Mouse (Mus musculus) intestine, embryonic 14.5 days (tissue): ENCODE results near the gene Abhd14b. TPM values are rescaled to one million over a fixed set of nuclear protein-coding genes. Genes with fewer than 3 reads are reported as not detected.

Source experiments
- ATAC-seq: fragments of 200-750 bp; cut with Nextera tagmentation; replicated peaks from 2 replicates; pipeline ENCODE4 v1.8.0; 2017; ENCODE audit warnings: low read depth, moderate number of reproducible peaks, moderate TSS enrichment, moderate library complexity; ENCODE audit not compliant: low FRiP score, low TSS enrichment
- DNase-seq: peaks from one replicate; pipeline ENCODE4 v3.0.0-alpha.2; 2018; ENCODE audit warnings: low spot score
- H3K27ac ChIP-seq: fragments of 300-500 bp; sonication (generic); 2 replicates; pipeline ENCODE4 v1.5.1; 2014; ENCODE audit warnings: low read depth, mild to moderate bottlenecking, control low read depth
- H3K27me3 ChIP-seq: fragments of 300-500 bp; sonication (generic); replicated peaks from 2 replicates; pipeline ENCODE4 v1.6.1; 2014; ENCODE audit warnings: low read length, control low read depth; ENCODE audit not compliant: control insufficient read depth, insufficient read depth
- H3K36me3 ChIP-seq: fragments of 300-500 bp; sonication (generic); 2 replicates; pipeline ENCODE4 v1.6.1; 2014; ENCODE audit warnings: low read length, control low read depth; ENCODE audit not compliant: control insufficient read depth, insufficient read depth
- H3K4me1 ChIP-seq: fragments of 300-500 bp; sonication (generic); replicated peaks from 2 replicates; pipeline ENCODE4 v1.6.1; 2014; ENCODE audit warnings: low read length, control low read depth, mixed read lengths; ENCODE audit not compliant: control insufficient read depth, insufficient read depth
- H3K4me2 ChIP-seq: fragments of 300-500 bp; sonication (generic); 2 replicates; pipeline ENCODE4 v1.6.1; 2014; ENCODE audit warnings: low read length
- H3K4me3 ChIP-seq: fragments of 300-500 bp; sonication (generic); 2 replicates; pipeline ENCODE4 v1.5.1; 2014; ENCODE audit warnings: low read depth, low read length, control low read depth, mixed read lengths
- H3K9ac ChIP-seq: fragments of 300-500 bp; sonication (generic); 2 replicates; pipeline ENCODE4 v1.6.1; 2014; ENCODE audit warnings: mild to moderate bottlenecking, low read length
- H3K9me3 ChIP-seq: fragments of 300-500 bp; sonication (generic); 2 replicates; pipeline ENCODE4 v1.6.1; 2016; ENCODE audit warnings: low read length, control low read depth; ENCODE audit not compliant: control insufficient read depth
- WGBS: fragments of 180-500 bp; shearing (Covaris S2); extraction: QIAGEN DNeasy Blood & Tissue Kit; methylation state at CpG from one replicate; pipeline ENCODE4 v1.1.7; 2014; 5-methylcytosine and 5-hydroxymethylcytosine counted together
- polyA plus RNA-seq: library from polyadenylated mRNA; unstranded; fragments of >200 nt; fragmentation: Nextera tagmentation; extraction: Ambion mirVana; gene quantifications from 2 replicates; pipeline ENCODE4 v1.2.1, GENCODE M21; 2014

Abhd14b gene
- polyA plus RNA-seq, 1 experiment from 2014 or later, result 27.2 TPM

- Histone ChIP-seq H3K4me3 (no peak within 1 kb of the TSS), H3K9me3 (no peaks in the 10 kb centered on the region), H3K27ac (no peak within 1 kb of the TSS), H3K4me1 (no peaks in the 10 kb centered on the region), H3K4me2 (no peak within 1 kb of the TSS), H3K9ac (no peak within 1 kb of the TSS), H3K27me3 (no peaks in the 10 kb centered on the region), H3K36me3 (no peaks in the 10 kb centered on the region)
- DNase-seq, result no peak
- WGBS, result 93% methylated on average over 6 of the region's 6 CpGs
- ATAC-seq, result no peak
These were observed 52.4 kb downstream of the Abhd14b start, which contains the start of gene Iqcf1 for GRCm38 (mm10) chr9:106499667-106500066. Gene Iqcf1, plus strand, starts transcription at chr9:106499967.

- ATAC-seq (no peak), DNase-seq (no peak)
- H3K9me3 ChIP-seq, result no peaks in the 10 kb centered on the region
- H3K4me3 ChIP-seq, result no peak overlapping the region
- no peak overlapping the region for H3K27ac ChIP-seq
- no peaks in the 10 kb centered on the region for H3K4me1 ChIP-seq
- no peaks in the 10 kb centered on the region for H3K27me3 ChIP-seq
- no peaks in the 10 kb centered on the region for H3K36me3 ChIP-seq
- no peak overlapping the region for H3K9ac ChIP-seq
- no peak overlapping the region for H3K4me2 ChIP-seq
- 87% methylated on average over 22 of the region's 22 CpGs for WGBS
These were observed 54.6 kb downstream of the Abhd14b start for GRCm38 (mm10) chr9:106501846-106502245.

Other genes with a start within 250 kb of the Abhd14b start
- 31.2 and 33.6 TPM in 2 replicates for gene Ppm1m, start 247.7 kb upstream of the Abhd14b start, polyA plus RNA-seq
- gene Twf2, start 244.4 kb upstream of the Abhd14b start, polyA plus RNA-seq, result 56.4 and 59.5 TPM in 2 replicates
- gene Tlr9, start 224.9 kb upstream of the Abhd14b start, polyA plus RNA-seq, result 0.08 TPM in 1 of 2 replicates, not detected in the other
- gene Alas1, start 198.8 kb upstream of the Abhd14b start, polyA plus RNA-seq, result 102 and 109 TPM in 2 replicates
- gene Poc1a, start 166.4 kb upstream of the Abhd14b start, polyA plus RNA-seq, result 29.1 and 29.6 TPM in 2 replicates
- gene Dusp7, start 78.8 kb upstream of the Abhd14b start, polyA plus RNA-seq, result 16.5 and 19.8 TPM in 2 replicates
- 1,252 and 1,315 TPM in 2 replicates for gene Rpl29, start 18.0 kb upstream of the Abhd14b start, polyA plus RNA-seq
- 38.6 and 39.8 TPM in 2 replicates for gene Acy1, start 9.1 kb upstream of the Abhd14b start, polyA plus RNA-seq
- gene Abhd14a, start 219 bp downstream of the Abhd14b start, polyA plus RNA-seq, result 55.9 and 58.2 TPM in 2 replicates
- gene Pcbp4, start 5.8 kb downstream of the Abhd14b start, polyA plus RNA-seq, result 55.3 and 73.4 TPM in 2 replicates
- 0.08 and 0.41 TPM in 2 replicates for gene Gpr62, start 18.5 kb downstream of the Abhd14b start, polyA plus RNA-seq
- 51.7 and 52.4 TPM in 2 replicates for gene Rrp9, start 28.5 kb downstream of the Abhd14b start, polyA plus RNA-seq
- 1.7 and 2.2 TPM in 2 replicates for gene Parp3, start 29.5 kb downstream of the Abhd14b start, polyA plus RNA-seq
- gene Iqcf1, start 52.5 kb downstream of the Abhd14b start, polyA plus RNA-seq, result not detected in 2 replicates
- not detected in 2 replicates for gene Iqcf5, start 67.1 kb downstream of the Abhd14b start, polyA plus RNA-seq
- not detected in 2 replicates for gene Iqcf3, start 114.2 kb downstream of the Abhd14b start, polyA plus RNA-seq
- not detected in 2 replicates for gene Iqcf4, start 123.5 kb downstream of the Abhd14b start, polyA plus RNA-seq
- gene Iqcf6, start 179.1 kb downstream of the Abhd14b start, polyA plus RNA-seq, result not detected in 2 replicates
- gene Grm2, start 208.6 kb downstream of the Abhd14b start, polyA plus RNA-seq, result not detected in 2 replicates
- 47.8 and 49.8 TPM in 2 replicates for gene Tex264, start 238.5 kb downstream of the Abhd14b start, polyA plus RNA-seq